In genomic region chr1:177447086-177447485, GRCm38 (mm10) we compare ENCODE assay signal across 10 mouse cellular contexts. TPM values are rescaled to one million over a fixed set of nuclear protein-coding genes. Genes with fewer than 3 reads are reported as not detected.
DNase-seq lines count a peak whose midpoint lies in the region; ATAC-seq and TF ChIP-seq lines count a peak whose summit lies in the region.
"Had no signal": no experiment of that assay in that cellular context is flagged by ENCODE, and none has a peak within 500 bp of the region (broad histone marks: within the 10 kb centered on the region; RNA-seq: fewer than 3 reads in every experiment).

No protein-coding gene starts in this region.

- H3K4me1 ChIP-seq in forebrain, postnatal 0 days (ENCODE audit: insufficient read depth): no peaks in the 10 kb centered on the region
- peaks cover 52% of the 10 kb centered on the region for H3K4me1 ChIP-seq in midbrain, embryonic 15.5 days

- 13% methylated on average over 9 of the region's 9 CpGs for WGBS in forebrain, postnatal 0 days
- WGBS in midbrain, embryonic 15.5 days: 12% methylated on average over 9 of the region's 9 CpGs

- H3K36me3 ChIP-seq in forebrain, postnatal 0 days (ENCODE audit: insufficient read depth): peaks cover 11% of the 10 kb centered on the region
- no peaks in the 10 kb centered on the region for H3K36me3 ChIP-seq in midbrain, embryonic 15.5 days (replicated peaks)

- H3K4me3 ChIP-seq in forebrain, postnatal 0 days (ENCODE audit: low read depth, low read length): peak overlapping the region; percentile 81
- peak overlapping the region; percentile 22 for H3K4me3 ChIP-seq in midbrain, embryonic 15.5 days

- peak overlapping the region; percentile 45 for H3K4me2 ChIP-seq in forebrain, postnatal 0 days (ENCODE audit: low read depth)
- peak overlapping the region; percentile 46 for H3K4me2 ChIP-seq in midbrain, embryonic 15.5 days

- peak overlapping the region; percentile 80 for H3K9ac ChIP-seq in forebrain, postnatal 0 days
- peak overlapping the region; percentile 14; the same call in 1 of the 2 replicates for H3K9ac ChIP-seq in midbrain, embryonic 15.5 days

- H3K27me3 ChIP-seq in forebrain, postnatal 0 days (ENCODE audit: insufficient read depth, low read length): no peaks in the 10 kb centered on the region
- no peaks in the 10 kb centered on the region for H3K27me3 ChIP-seq in midbrain, embryonic 15.5 days (replicated peaks)

- no peaks in the 10 kb centered on the region for H3K9me3 ChIP-seq in forebrain, postnatal 0 days (ENCODE audit: low read length)
- no peaks in the 10 kb centered on the region for H3K9me3 ChIP-seq in midbrain, embryonic 15.5 days

- peak overlapping the region; percentile 97 for H3K27ac ChIP-seq in forebrain, postnatal 0 days (ENCODE audit: low read depth, low read length)
- H3K27ac ChIP-seq in midbrain, embryonic 15.5 days: peak overlapping the region; percentile 65
- H3K27ac ChIP-seq: macrophage had no signal

- ATAC-seq in frontal cortex, adult (ENCODE audit: low TSS enrichment): peak; percentile 22
- peak; percentile 11 for ATAC-seq in forebrain, postnatal 0 days
- ATAC-seq in midbrain, embryonic 15.5 days (replicated peaks): no peak

- no peak for DNase-seq in frontal cortex, postnatal 14 days (ENCODE audit: low spot score in 2 of 2)
- peak; percentile 71 to 75 for DNase-seq in cerebellum, postnatal 14 days
- peak; percentile 80 for DNase-seq in forebrain, postnatal 0 days
- DNase-seq in kidney, adult 18-20 months: no peak
- no peak for DNase-seq in spleen, postnatal 14 days (ENCODE audit: low spot score in 2 of 2)
- DNase-seq in adrenal gland, postnatal 25 days: no peak
- DNase-seq: gastrocnemius, postnatal 14 days had no signal

- no peak for TF ChIP-seq CTCF in forebrain, postnatal 0 days (IDR thresholded peaks at IDR 0.05; ENCODE audit: low read depth)

RNA-seq across cellular contexts. Expression of gene Zbtb18, which starts 4.9 kb away (rescaled TPM):
- 301 and 445 TPM in 2 replicates for total RNA-seq in forebrain, postnatal 0 days (2014; rRNA removed)
- 88.6 and 138 TPM in 2 replicates for polyA plus RNA-seq in forebrain, postnatal 0 days (2015; fragmentation: Nextera tagmentation; extraction: Ambion mirVana)
- 7.0 and 9.7 TPM in 2 replicates for polyA plus RNA-seq in midbrain, embryonic 15.5 days (2015; fragmentation: Nextera tagmentation; extraction: Ambion mirVana)
- total RNA-seq in adrenal gland, postnatal 25 days (2021): 25.8 and 30.3 TPM in 2 replicates

Comparison
In these comparisons a context has a peak if more than half of its experiments do, and no peak if none do; other contexts are left out.
1. DNase-seq: peak in cerebellum, postnatal 14 days (2 of 2) and forebrain, postnatal 0 days (single experiment); none in frontal cortex, postnatal 14 days (0 of 2), kidney, adult 18-20 months (single experiment), spleen, postnatal 14 days (0 of 2) and adrenal gland, postnatal 25 days (single experiment).